9 mouse cellular contexts compared by ENCODE assay signal in genomic region chr19:37263943-37264897, GRCm38 (mm10). TPM values are rescaled to one million over a fixed set of nuclear protein-coding genes. Genes with fewer than 3 reads are reported as not detected.
DNase-seq lines count a peak whose midpoint lies in the region; ATAC-seq and TF ChIP-seq lines count a peak whose summit lies in the region.
"Had no signal": no experiment of that assay in that cellular context is flagged by ENCODE, and none has a peak within 500 bp of the region (broad histone marks: within the 10 kb centered on the region; RNA-seq: fewer than 3 reads in every experiment).

No protein-coding gene starts in this region.

- H3K4me2 ChIP-seq in hindbrain, postnatal 0 days (ENCODE audit: low read depth, low read length): peak overlapping the region; percentile 39
- no peak overlapping the region for H3K4me2 ChIP-seq in intestine, embryonic 15.5 days (replicated peaks)
- H3K4me2 ChIP-seq: limb, embryonic 12.5 days had no signal

- H3K9ac ChIP-seq in hindbrain, postnatal 0 days (replicated peaks; ENCODE audit: low read length): 0 out of 2 replicates have a peak overlapping the region, but pooled peaks have one; percentile 17
- H3K9ac ChIP-seq in intestine, embryonic 15.5 days: no peak overlapping the region
- H3K9ac ChIP-seq: limb, embryonic 12.5 days had no signal

- no peak overlapping the region for H3K27ac ChIP-seq in hindbrain, postnatal 0 days
- no peak overlapping the region for H3K27ac ChIP-seq in intestine, embryonic 15.5 days
- H3K27ac ChIP-seq: limb, embryonic 12.5 days had no signal

- peak; percentile 32 to 44 for DNase-seq in left cerebral cortex, postnatal 25 days (ENCODE audit: low spot score in 2 of 2)
- DNase-seq in left cerebral cortex, adult 8-10 months (ENCODE audit: low spot score in 2 of 2): no peak
- peak; percentile 99 for DNase-seq in adipocyte (ENCODE audit: low spot score)
- DNase-seq in embryo, embryonic 10.5 days (ENCODE audit: low spot score): peak; percentile 21
- peak; percentile 47 for DNase-seq in hindbrain, postnatal 0 days (ENCODE audit: low spot score)
- peak; percentile 58 for DNase-seq in lung, postnatal 10 days

- no peaks in the 10 kb centered on the region for H3K9me3 ChIP-seq in hindbrain, postnatal 0 days (ENCODE audit: low read length)
- H3K9me3 ChIP-seq in intestine, embryonic 15.5 days: no peaks in the 10 kb centered on the region

- H3K4me1 ChIP-seq in hindbrain, postnatal 0 days (ENCODE audit: insufficient read depth, low read length): no peaks in the 10 kb centered on the region
- no peaks in the 10 kb centered on the region for H3K4me1 ChIP-seq in intestine, embryonic 15.5 days (replicated peaks)
- H3K4me1 ChIP-seq: limb, embryonic 12.5 days had no signal

- intact Hi-C loops in left cerebral cortex, postnatal 25 days (cut with DNase I): loop anchor here (2.0 kb wide), 2 partner anchors 57 to 337 kb away; partner anchors contain the start of genes Btaf1 and March5

- H3K4me3 ChIP-seq in hindbrain, postnatal 0 days (ENCODE audit: low read length): no peak overlapping the region
- H3K4me3 ChIP-seq in intestine, embryonic 15.5 days (replicated peaks): no peak overlapping the region
- H3K4me3 ChIP-seq: limb, embryonic 12.5 days had no signal

- TF ChIP-seq CTCF in hindbrain, postnatal 0 days (IDR thresholded peaks at IDR 0.05; ENCODE audit: low read depth): no peak

- peaks cover 6% of the 10 kb centered on the region for H3K36me3 ChIP-seq in hindbrain, postnatal 0 days (ENCODE audit: insufficient read depth, low read length)
- no peaks in the 10 kb centered on the region for H3K36me3 ChIP-seq in intestine, embryonic 15.5 days

- ATAC-seq in hindbrain, postnatal 0 days: no peak
- no peak for ATAC-seq in intestine, embryonic 15.5 days
- no peak for ATAC-seq in granulocyte monocyte progenitor cell, adult 5-6 weeks (replicated peaks; ENCODE audit: poor library complexity, severe bottlenecking)

- WGBS in hindbrain, postnatal 0 days: 39% methylated on average over 23 of the region's 23 CpGs
- WGBS in intestine, embryonic 15.5 days: 65% methylated on average over 23 of the region's 23 CpGs

- H3K27me3 ChIP-seq in hindbrain, postnatal 0 days (ENCODE audit: insufficient read depth, low read length): no peaks in the 10 kb centered on the region
- no peaks in the 10 kb centered on the region for H3K27me3 ChIP-seq in intestine, embryonic 15.5 days (replicated peaks)
- H3K27me3 ChIP-seq: limb, embryonic 12.5 days had no signal

RNA-seq across cellular contexts. Expression of gene Cpeb3, which starts 55.8 kb away (rescaled TPM):
- 10 to 100 TPM; 78.9 to 83.5 TPM for total RNA-seq in left cerebral cortex, postnatal 25 days (2021)
- total RNA-seq in left cerebral cortex, adult 8-10 months (2022): 10 to 100 TPM; 83.3 to 89.9 (median 85.4) TPM
- total RNA-seq in hindbrain, postnatal 0 days (2014; rRNA removed): 23.7 and 26.1 TPM in 2 replicates
- 10.3 and 11.3 TPM in 2 replicates for polyA plus RNA-seq in hindbrain, postnatal 0 days (2015; fragmentation: Nextera tagmentation; extraction: Ambion mirVana)
- 0.85 and 1.0 TPM in 2 replicates for polyA plus RNA-seq in intestine, embryonic 15.5 days (2015; fragmentation: Nextera tagmentation; extraction: Ambion mirVana)
- total RNA-seq in granulocyte monocyte progenitor cell, adult 5-6 weeks (2014; fragmentation: Nextera tagmentation): 0.56 TPM in 1 of 2 replicates, not detected in the other
- 0.10 TPM in 1 of 2 replicates, not detected in the other for total RNA-seq in granulocyte monocyte progenitor cell, adult 5-6 weeks (2017)

RNA-seq across cellular contexts. Expression of gene March5, which starts 56.9 kb away (rescaled TPM):
- 10 to 100 TPM; 85.1 to 90.4 TPM for total RNA-seq in left cerebral cortex, postnatal 25 days (2021)
- total RNA-seq in left cerebral cortex, adult 8-10 months (2022): 10 to 100 TPM; 78.2 to 89.8 (median 82.3) TPM
- 50.3 and 65.0 TPM in 2 replicates for total RNA-seq in hindbrain, postnatal 0 days (2014; rRNA removed)
- polyA plus RNA-seq in hindbrain, postnatal 0 days (2015; fragmentation: Nextera tagmentation; extraction: Ambion mirVana): 94.8 and 100 TPM in 2 replicates
- polyA plus RNA-seq in intestine, embryonic 15.5 days (2015; fragmentation: Nextera tagmentation; extraction: Ambion mirVana): 69.9 and 75.8 TPM in 2 replicates
- 63.3 and 80.4 TPM in 2 replicates for total RNA-seq in granulocyte monocyte progenitor cell, adult 5-6 weeks (2014; fragmentation: Nextera tagmentation)
- total RNA-seq in granulocyte monocyte progenitor cell, adult 5-6 weeks (2017): 48.1 and 64.0 TPM in 2 replicates

Comparison
In these comparisons a context has a peak if more than half of its experiments do, and no peak if none do; other contexts are left out.
1. DNase-seq: peak in left cerebral cortex, postnatal 25 days (2 of 2), adipocyte (single experiment), embryo, embryonic 10.5 days (single experiment), hindbrain, postnatal 0 days (single experiment) and lung, postnatal 10 days (single experiment); none in left cerebral cortex, adult 8-10 months (0 of 2).
2. RNA of gene Cpeb3, which starts 55.8 kb away (total RNA-seq): 83.3 to 89.9 TPM in left cerebral cortex, adult 8-10 months, 78.9 to 83.5 TPM in left cerebral cortex, postnatal 25 days and 23.7 to 26.1 TPM in hindbrain, postnatal 0 days; 0.10 to 0.56 TPM in granulocyte monocyte progenitor cell, adult 5-6 weeks; every median in the first group is over 10 times any median in the second.